Mouse (Mus musculus): Measurements from ENCODE around the gene Olfr1290.

GRCm38 (mm10) chr2:111496880-111497279 lies 3.3 kb upstream of the Olfr1290 start, which contains the start of gene Olfr1291-ps1:
- TF ChIP-seq CTCF (IDR thresholded peaks at IDR 0.05; ENCODE audit: low read depth, low read length) (no peak), POLR2AphosphoS5 (IDR thresholded peaks at IDR 0.05; ENCODE audit: insufficient replicate concordance, low read depth, low read length) (no peak)

All from G1E (cell line).